Mouse (Mus musculus): ENCODE measurements around the gene Sfi1. TPM values are rescaled to one million over a fixed set of nuclear protein-coding genes. Genes with fewer than 3 reads are reported as not detected.
"Not testable (repeated sequence)": the region's sequence is repeated elsewhere in the genome, so short reads cannot be mapped to it uniquely, and the experiment has no call there.

Sfi1 gene
- polyA plus RNA-seq, 1 experiment from 2014 or later = 8.0 TPM

GRCm38 (mm10) chr11:3140967-3141535 lies 52.2 kb downstream of the Sfi1 start:
- ATAC-seq (ENCODE audit: low FRiP score) = not testable (repeated sequence)

GRCm38 (mm10) chr11:3138323-3138722 lies 54.9 kb downstream of the Sfi1 start:
- ATAC-seq (ENCODE audit: low FRiP score); H3K9ac ChIP-seq (ENCODE audit: low read length); H3K36me3 ChIP-seq (ENCODE audit: control insufficient read depth, insufficient read depth, low read length); H3K27ac ChIP-seq (ENCODE audit: low read depth, low read length); H3K27me3 ChIP-seq (ENCODE audit: control insufficient read depth, insufficient read depth, low read length); H3K4me2 ChIP-seq; H3K4me3 ChIP-seq (ENCODE audit: low read depth, low read length); H3K9me3 ChIP-seq (ENCODE audit: control insufficient read depth, low read length); H3K4me1 ChIP-seq (ENCODE audit: control insufficient read depth, insufficient read depth, low read length); DNase-seq (ENCODE audit: low spot score, missing footprints): not testable (repeated sequence)
- 72% methylated on average over 2 of the region's 2 CpGs for WGBS

More at GRCm38 (mm10) chr11:3140967-3141535, 52.2 kb downstream of the Sfi1 start:
- not testable (repeated sequence) for H3K9ac ChIP-seq (ENCODE audit: low read length); H3K4me2 ChIP-seq; H3K27ac ChIP-seq (ENCODE audit: low read depth, low read length); H3K27me3 ChIP-seq (ENCODE audit: control insufficient read depth, insufficient read depth, low read length); DNase-seq (ENCODE audit: low spot score, missing footprints); H3K9me3 ChIP-seq (ENCODE audit: control insufficient read depth, low read length); H3K36me3 ChIP-seq (ENCODE audit: control insufficient read depth, insufficient read depth, low read length); H3K4me1 ChIP-seq (ENCODE audit: control insufficient read depth, insufficient read depth, low read length); H3K4me3 ChIP-seq (ENCODE audit: low read depth, low read length)

GRCm38 (mm10) chr11:3137279-3137678 lies 56.0 kb downstream of the Sfi1 start:
- H3K27me3 ChIP-seq (ENCODE audit: control insufficient read depth, insufficient read depth, low read length); H3K9ac ChIP-seq (ENCODE audit: low read length); H3K4me2 ChIP-seq; DNase-seq (ENCODE audit: low spot score, missing footprints); H3K4me3 ChIP-seq (ENCODE audit: low read depth, low read length); H3K36me3 ChIP-seq (ENCODE audit: control insufficient read depth, insufficient read depth, low read length); H3K27ac ChIP-seq (ENCODE audit: low read depth, low read length); H3K9me3 ChIP-seq (ENCODE audit: control insufficient read depth, low read length); H3K4me1 ChIP-seq (ENCODE audit: control insufficient read depth, insufficient read depth, low read length): not testable (repeated sequence)
- peak; percentile 18; the same call in 1 of the 2 replicates for ATAC-seq (ENCODE audit: low FRiP score)
- WGBS = 90% methylated on average over 4 of the region's 4 CpGs

- not testable (repeated sequence) for H3K9me3 ChIP-seq (ENCODE audit: control insufficient read depth, low read length); H3K9ac ChIP-seq (ENCODE audit: low read length); H3K4me1 ChIP-seq (ENCODE audit: control insufficient read depth, insufficient read depth, low read length); H3K4me3 ChIP-seq (ENCODE audit: low read depth, low read length); H3K36me3 ChIP-seq (ENCODE audit: control insufficient read depth, insufficient read depth, low read length); H3K4me2 ChIP-seq; H3K27ac ChIP-seq (ENCODE audit: low read depth, low read length); H3K27me3 ChIP-seq (ENCODE audit: control insufficient read depth, insufficient read depth, low read length); ATAC-seq (ENCODE audit: low FRiP score); DNase-seq (ENCODE audit: low spot score, missing footprints)
- 87% methylated on average over 3 of the region's 3 CpGs for WGBS
These were observed 57.3 kb downstream of the Sfi1 start for GRCm38 (mm10) chr11:3135956-3136355.

- WGBS = 90% methylated on average over 2 of the region's 7 CpGs
- H3K9ac ChIP-seq (ENCODE audit: low read length); ATAC-seq (ENCODE audit: low FRiP score); H3K27ac ChIP-seq (ENCODE audit: low read depth, low read length); H3K4me3 ChIP-seq (ENCODE audit: low read depth, low read length); DNase-seq (ENCODE audit: low spot score, missing footprints); H3K36me3 ChIP-seq (ENCODE audit: control insufficient read depth, insufficient read depth, low read length); H3K9me3 ChIP-seq (ENCODE audit: control insufficient read depth, low read length); H3K27me3 ChIP-seq (ENCODE audit: control insufficient read depth, insufficient read depth, low read length); H3K4me2 ChIP-seq; H3K4me1 ChIP-seq (ENCODE audit: control insufficient read depth, insufficient read depth, low read length): not testable (repeated sequence)
These were observed 57.9 kb downstream of the Sfi1 start for GRCm38 (mm10) chr11:3135391-3135790.

GRCm38 (mm10) chr11:3133360-3133759 lies 59.9 kb downstream of the Sfi1 start:
- not testable (repeated sequence) for H3K4me3 ChIP-seq (ENCODE audit: low read depth, low read length); DNase-seq (ENCODE audit: low spot score, missing footprints); H3K27me3 ChIP-seq (ENCODE audit: control insufficient read depth, insufficient read depth, low read length); H3K4me1 ChIP-seq (ENCODE audit: control insufficient read depth, insufficient read depth, low read length); H3K9ac ChIP-seq (ENCODE audit: low read length); H3K36me3 ChIP-seq (ENCODE audit: control insufficient read depth, insufficient read depth, low read length); H3K9me3 ChIP-seq (ENCODE audit: control insufficient read depth, low read length); H3K27ac ChIP-seq (ENCODE audit: low read depth, low read length); H3K4me2 ChIP-seq
- no CpG with 5 or more reads among the region's 4 CpGs for WGBS
- peak; percentile 10 for ATAC-seq (ENCODE audit: low FRiP score)

- not testable (repeated sequence) for H3K36me3 ChIP-seq (ENCODE audit: control insufficient read depth, insufficient read depth, low read length); H3K9ac ChIP-seq (ENCODE audit: low read length); H3K4me2 ChIP-seq; H3K27ac ChIP-seq (ENCODE audit: low read depth, low read length); H3K4me3 ChIP-seq (ENCODE audit: low read depth, low read length); DNase-seq (ENCODE audit: low spot score, missing footprints); H3K4me1 ChIP-seq (ENCODE audit: control insufficient read depth, insufficient read depth, low read length); H3K27me3 ChIP-seq (ENCODE audit: control insufficient read depth, insufficient read depth, low read length); H3K9me3 ChIP-seq (ENCODE audit: control insufficient read depth, low read length)
- WGBS = 94% methylated on average over 3 of the region's 3 CpGs
- ATAC-seq (ENCODE audit: low FRiP score) = peak; percentile 8
These were observed 60.3 kb downstream of the Sfi1 start for GRCm38 (mm10) chr11:3132957-3133356.

GRCm38 (mm10) chr11:3132001-3132400 lies 61.3 kb downstream of the Sfi1 start:
- H3K27me3 ChIP-seq (ENCODE audit: control insufficient read depth, insufficient read depth, low read length); H3K9me3 ChIP-seq (ENCODE audit: control insufficient read depth, low read length); H3K36me3 ChIP-seq (ENCODE audit: control insufficient read depth, insufficient read depth, low read length); H3K27ac ChIP-seq (ENCODE audit: low read depth, low read length); DNase-seq (ENCODE audit: low spot score, missing footprints); H3K4me1 ChIP-seq (ENCODE audit: control insufficient read depth, insufficient read depth, low read length); H3K4me3 ChIP-seq (ENCODE audit: low read depth, low read length); H3K9ac ChIP-seq (ENCODE audit: low read length); H3K4me2 ChIP-seq: not testable (repeated sequence)
- WGBS = 93% methylated on average over 8 of the region's 10 CpGs
- peak; percentile 33 for ATAC-seq (ENCODE audit: low FRiP score)

- H3K27me3 ChIP-seq (ENCODE audit: control insufficient read depth, insufficient read depth, low read length); H3K4me2 ChIP-seq; DNase-seq (ENCODE audit: low spot score, missing footprints); H3K4me1 ChIP-seq (ENCODE audit: control insufficient read depth, insufficient read depth, low read length); H3K9ac ChIP-seq (ENCODE audit: low read length); H3K9me3 ChIP-seq (ENCODE audit: control insufficient read depth, low read length); H3K4me3 ChIP-seq (ENCODE audit: low read depth, low read length); H3K36me3 ChIP-seq (ENCODE audit: control insufficient read depth, insufficient read depth, low read length); H3K27ac ChIP-seq (ENCODE audit: low read depth, low read length): not testable (repeated sequence)
- 88% methylated on average over 5 of the region's 8 CpGs for WGBS
- ATAC-seq (ENCODE audit: low FRiP score) = peak; percentile 6; the same call in 1 of the 2 replicates
These were observed 63.4 kb downstream of the Sfi1 start for GRCm38 (mm10) chr11:3129852-3130251.

Data from midbrain, embryonic 11.5 days (tissue).